Mouse (Mus musculus): ENCODE measurements at regions not wholly inside any gene's neighbourhood (a gene's known extent, or its start where the extent isn't known, plus 50 kb on each side); places are given as distances from the start of the nearest gene placed in this dataset.

- peak; percentile 6 for DNase-seq (ENCODE audit: low spot score)
- no peaks in the 10 kb centered on the region for H3K9me3 ChIP-seq
- no peaks in the 10 kb centered on the region for H3K27me3 ChIP-seq (ENCODE audit: insufficient read depth, poor library complexity, severe bottlenecking)
- peak overlapping the region; percentile 60; the same call in 1 of the 2 replicates for H3K27ac ChIP-seq
- H3K36me3 ChIP-seq = no peaks in the 10 kb centered on the region
- no peak overlapping the region for H3K4me3 ChIP-seq
- 70% methylated on average over 14 of the region's 14 CpGs for WGBS
- H3K4me1 ChIP-seq (replicated peaks) = peaks cover 6% of the 10 kb centered on the region; the same call in 1 of the 2 replicates
Measured at GRCm38 (mm10) chr1:77708202-77709020, 193.5 kb upstream of the Epha4 start.

- Histone ChIP-seq H3K4me1 (replicated peaks) (no peaks in the 10 kb centered on the region), H3K9me3 (no peaks in the 10 kb centered on the region), H3K36me3 (no peaks in the 10 kb centered on the region), H3K4me3 (no peak overlapping the region), H3K27ac (no peak overlapping the region), H3K27me3 (ENCODE audit: insufficient read depth, poor library complexity, severe bottlenecking) (no peaks in the 10 kb centered on the region)
- WGBS = 89% methylated on average over 3 of the region's 3 CpGs
- DNase-seq (ENCODE audit: low spot score) = no peak
Measured at GRCm38 (mm10) chr1:77695228-77696018, 180.5 kb upstream of the Epha4 start.

GRCm38 (mm10) chr1:77663345-77663744 is 148.5 kb upstream of the Epha4 start:
- no peak overlapping the region for H3K4me3 ChIP-seq
- H3K36me3 ChIP-seq = no peaks in the 10 kb centered on the region
- WGBS = 86% methylated on average over 7 of the region's 7 CpGs
- no peaks in the 10 kb centered on the region for H3K4me1 ChIP-seq (replicated peaks)
- H3K9me3 ChIP-seq = no peaks in the 10 kb centered on the region
- H3K27ac ChIP-seq = no peak overlapping the region
- no peak for DNase-seq (ENCODE audit: low spot score)
- no peaks in the 10 kb centered on the region for H3K27me3 ChIP-seq (ENCODE audit: insufficient read depth, poor library complexity, severe bottlenecking)

GRCm38 (mm10) chr1:77660436-77660835 is 145.5 kb upstream of the Epha4 start:
- Histone ChIP-seq H3K27me3 (ENCODE audit: insufficient read depth, poor library complexity, severe bottlenecking) (no peaks in the 10 kb centered on the region), H3K4me1 (replicated peaks) (no peaks in the 10 kb centered on the region), H3K27ac (no peak overlapping the region), H3K4me3 (no peak overlapping the region), H3K36me3 (no peaks in the 10 kb centered on the region), H3K9me3 (no peaks in the 10 kb centered on the region)
- DNase-seq (ENCODE audit: low spot score) = no peak

GRCm38 (mm10) chr1:77637025-77637424 is 122.1 kb upstream of the Epha4 start:
- 90% methylated on average over 3 of the region's 3 CpGs for WGBS
- H3K4me3 ChIP-seq = no peak overlapping the region
- no peaks in the 10 kb centered on the region for H3K36me3 ChIP-seq

GRCm38 (mm10) chr1:77629496-77630281 is 114.8 kb upstream of the Epha4 start:
- Histone ChIP-seq H3K27ac (peak overlapping the region; percentile 73), H3K9me3 (no peaks in the 10 kb centered on the region), H3K4me3 (no peak overlapping the region), H3K27me3 (ENCODE audit: insufficient read depth, poor library complexity, severe bottlenecking) (no peaks in the 10 kb centered on the region), H3K36me3 (no peaks in the 10 kb centered on the region), H3K4me1 (replicated peaks) (peaks cover 24% of the 10 kb centered on the region)
- WGBS = 31% methylated on average over 9 of the region's 9 CpGs
- peak; percentile 30 for DNase-seq (ENCODE audit: low spot score)

More at GRCm38 (mm10) chr1:77637025-77637424, 122.1 kb upstream of the Epha4 start:
- Histone ChIP-seq H3K27me3 (ENCODE audit: insufficient read depth, poor library complexity, severe bottlenecking) (no peaks in the 10 kb centered on the region), H3K9me3 (no peaks in the 10 kb centered on the region), H3K4me1 (replicated peaks) (peaks cover 18% of the 10 kb centered on the region), H3K27ac (no peak overlapping the region)
- no peak for DNase-seq (ENCODE audit: low spot score)

GRCm38 (mm10) chr1:77628861-77629260 is 114.0 kb upstream of the Epha4 start:
- no peak for DNase-seq (ENCODE audit: low spot score)
- no peaks in the 10 kb centered on the region for H3K27me3 ChIP-seq (ENCODE audit: insufficient read depth, poor library complexity, severe bottlenecking)

GRCm38 (mm10) chr1:77617490-77617889 is 102.6 kb upstream of the Epha4 start:
- 82% methylated on average over 8 of the region's 8 CpGs for WGBS
- Histone ChIP-seq H3K27ac (no peak overlapping the region), H3K36me3 (no peaks in the 10 kb centered on the region), H3K4me3 (no peak overlapping the region), H3K4me1 (replicated peaks) (no peaks in the 10 kb centered on the region), H3K27me3 (ENCODE audit: insufficient read depth, poor library complexity, severe bottlenecking) (no peaks in the 10 kb centered on the region), H3K9me3 (no peaks in the 10 kb centered on the region)
- DNase-seq (ENCODE audit: low spot score) = no peak

More at GRCm38 (mm10) chr1:77628861-77629260, 114.0 kb upstream of the Epha4 start:
- H3K4me1 ChIP-seq (replicated peaks) = peaks cover 24% of the 10 kb centered on the region
- no peak overlapping the region for H3K4me3 ChIP-seq
- no peaks in the 10 kb centered on the region for H3K36me3 ChIP-seq
- H3K9me3 ChIP-seq = no peaks in the 10 kb centered on the region
- 36% methylated on average over 4 of the region's 4 CpGs for WGBS
- H3K27ac ChIP-seq = peak overlapping the region; percentile 50

GRCm38 (mm10) chr1:77600509-77600908 is 85.6 kb upstream of the Epha4 start:
- DNase-seq (ENCODE audit: low spot score) = no peak
- WGBS = 68% methylated on average over 5 of the region's 5 CpGs
- no peaks in the 10 kb centered on the region for H3K27me3 ChIP-seq (ENCODE audit: insufficient read depth, poor library complexity, severe bottlenecking)

GRCm38 (mm10) chr1:77592649-77593048 is 77.8 kb upstream of the Epha4 start:
- Histone ChIP-seq H3K4me1 (replicated peaks) (peaks cover 18% of the 10 kb centered on the region; the same call in 1 of the 2 replicates), H3K36me3 (no peaks in the 10 kb centered on the region), H3K27me3 (ENCODE audit: insufficient read depth, poor library complexity, severe bottlenecking) (no peaks in the 10 kb centered on the region), H3K4me3 (no peak overlapping the region), H3K27ac (no peak overlapping the region), H3K9me3 (no peaks in the 10 kb centered on the region)
- DNase-seq (ENCODE audit: low spot score) = no peak
- 79% methylated on average over 4 of the region's 4 CpGs for WGBS

More at GRCm38 (mm10) chr1:77600509-77600908, 85.6 kb upstream of the Epha4 start:
- Histone ChIP-seq H3K9me3 (no peaks in the 10 kb centered on the region), H3K27ac (peak overlapping the region; percentile 57), H3K36me3 (no peaks in the 10 kb centered on the region), H3K4me1 (replicated peaks) (peaks cover 37% of the 10 kb centered on the region), H3K4me3 (no peak overlapping the region)

- no peak for DNase-seq (ENCODE audit: low spot score)
Measured at GRCm38 (mm10) chr1:77592248-77592647, 77.4 kb upstream of the Epha4 start.

GRCm38 (mm10) chr1:77589423-77589822 is 74.5 kb upstream of the Epha4 start:
- no peak for DNase-seq (ENCODE audit: low spot score)
- peaks cover 15% of the 10 kb centered on the region; the same call in 1 of the 2 replicates for H3K4me1 ChIP-seq (replicated peaks)
- H3K27me3 ChIP-seq (ENCODE audit: insufficient read depth, poor library complexity, severe bottlenecking) = no peaks in the 10 kb centered on the region
- 88% methylated on average over 3 of the region's 3 CpGs for WGBS
- H3K36me3 ChIP-seq = no peaks in the 10 kb centered on the region
- no peak overlapping the region for H3K4me3 ChIP-seq
- no peaks in the 10 kb centered on the region for H3K9me3 ChIP-seq
- no peak overlapping the region for H3K27ac ChIP-seq

More at GRCm38 (mm10) chr1:77592248-77592647, 77.4 kb upstream of the Epha4 start:
- H3K27me3 ChIP-seq (ENCODE audit: insufficient read depth, poor library complexity, severe bottlenecking) = no peaks in the 10 kb centered on the region
- no peaks in the 10 kb centered on the region for H3K9me3 ChIP-seq
- H3K4me1 ChIP-seq (replicated peaks) = peaks cover 15% of the 10 kb centered on the region; the same call in 1 of the 2 replicates
- H3K4me3 ChIP-seq = no peak overlapping the region
- WGBS = 73% methylated on average over 7 of the region's 7 CpGs
- H3K36me3 ChIP-seq = no peaks in the 10 kb centered on the region
- no peak overlapping the region for H3K27ac ChIP-seq

Measured in hindbrain, embryonic 10.5 days (tissue).